Mouse (Mus musculus) heart, embryonic 14.5 days (tissue): ENCODE results near the gene Cacna1e. TPM values are rescaled to one million over a fixed set of nuclear protein-coding genes. Genes with fewer than 3 reads are reported as not detected.

Experiments
- ATAC-seq: fragments of 200-750 bp; cut with Nextera tagmentation; 2 replicates; pipeline ENCODE4 v1.8.0; 2017; ENCODE audit warnings: low read depth, moderate TSS enrichment; ENCODE audit not compliant: insufficient number of reproducible peaks, insufficient read depth, low FRiP score
- H3K27ac ChIP-seq, 2 experiments: fragments of 200-500 bp in 1 of 2; fragments of 300-500 bp in 1 of 2; sonication (generic) in 1 of 2; replicated peaks in 1 of 2; 2 replicates each; pipeline ENCODE4 v1.5.1; 2012 to 2014; ENCODE audit warnings: low read depth in 2 of 2, low read length in 2 of 2, control low read depth in 1 of 2, mild to moderate bottlenecking in 1 of 2, mixed read lengths in 1 of 2; ENCODE audit not compliant: control insufficient read depth in 1 of 2, insufficient read depth in 1 of 2
- H3K27me3 ChIP-seq: fragments of 300-500 bp; sonication (generic); 2 replicates; pipeline ENCODE4 v1.6.1; 2014; ENCODE audit warnings: mild to moderate bottlenecking, low read length, control low read depth; ENCODE audit not compliant: control insufficient read depth, insufficient read depth
- H3K36me3 ChIP-seq: fragments of 300-500 bp; sonication (generic); 2 replicates; pipeline ENCODE4 v1.6.1; 2014; ENCODE audit warnings: mild to moderate bottlenecking, control low read depth, low read length, mixed read lengths; ENCODE audit not compliant: control insufficient read depth, insufficient read depth
- H3K4me1 ChIP-seq, 2 experiments: fragments of 200-500 bp in 1 of 2; fragments of 300-500 bp in 1 of 2; sonication (generic) in 1 of 2; 2 replicates each; pipeline ENCODE4 v1.6.1; 2012 to 2014; ENCODE audit warnings: low read length in 2 of 2, control low read depth in 1 of 2, mixed read lengths in 1 of 2; ENCODE audit not compliant: control insufficient read depth in 2 of 2, insufficient read depth in 2 of 2
- H3K4me2 ChIP-seq: fragments of 300-500 bp; sonication (generic); 2 replicates; pipeline ENCODE4 v1.6.1; 2014; ENCODE audit warnings: mild to moderate bottlenecking, low read length
- H3K4me3 ChIP-seq, 2 experiments: fragments of 200-500 bp in 1 of 2; fragments of 300-500 bp in 1 of 2; sonication (generic) in 1 of 2; 2 replicates each; pipeline ENCODE4 v1.5.1; 2012 to 2014; ENCODE audit warnings: low read length in 2 of 2, mild to moderate bottlenecking in 2 of 2, control low read depth in 1 of 2, low read depth in 1 of 2, moderate library complexity in 1 of 2; ENCODE audit not compliant: control insufficient read depth in 1 of 2, insufficient read depth in 1 of 2
- H3K9ac ChIP-seq: fragments of 300-500 bp; sonication (generic); 2 replicates; pipeline ENCODE4 v1.6.1; 2014; ENCODE audit warnings: mild to moderate bottlenecking, low read length
- H3K9me3 ChIP-seq: fragments of 300-500 bp; sonication (generic); 2 replicates; pipeline ENCODE4 v1.6.1; 2016; ENCODE audit warnings: low read length, control low read depth; ENCODE audit not compliant: control insufficient read depth
- WGBS: fragments of 180-500 bp; shearing (Covaris S2); extraction: QIAGEN DNeasy Blood & Tissue Kit; methylation state at CpG from one replicate; pipeline ENCODE4 v1.1.7; 2014; 5-methylcytosine and 5-hydroxymethylcytosine counted together
- polyA plus RNA-seq: library from polyadenylated mRNA; unstranded; fragments of >200 nt; fragmentation: Nextera tagmentation; extraction: Ambion mirVana; gene quantifications from 2 replicates; pipeline ENCODE4 v1.2.1, GENCODE M21; 2014

Gene Cacna1e
- polyA plus RNA-seq, 1 experiment from 2014 or later = 0.22 TPM

GRCm38 (mm10) chr1:154784862-154785261 is 99.4 kb downstream of the Cacna1e start:
- no peak overlapping the region for H3K27ac ChIP-seq
- peaks cover 9% of the 10 kb centered on the region for H3K27me3 ChIP-seq
- WGBS = 21% methylated on average over 12 of the region's 12 CpGs
- peaks cover 5 to 12% of the 10 kb centered on the region in 2 experiments; a peak in 3 of 4 replicates for H3K4me1 ChIP-seq
- ATAC-seq = no peak
- H3K36me3 ChIP-seq = no peaks in the 10 kb centered on the region
- H3K9me3 ChIP-seq = no peaks in the 10 kb centered on the region
- H3K4me3 ChIP-seq = no peak overlapping the region
- peak overlapping the region; percentile 32; the same call in 1 of the 2 replicates for H3K4me2 ChIP-seq
- no peak overlapping the region for H3K9ac ChIP-seq

- ATAC-seq = no peak
Observed at GRCm38 (mm10) chr1:154783521-154783920, 100.8 kb downstream of the Cacna1e start.

GRCm38 (mm10) chr1:154779908-154780514 is 104.3 kb downstream of the Cacna1e start:
- no peak overlapping the region for H3K4me2 ChIP-seq
- 57% methylated on average over 11 of the region's 11 CpGs for WGBS
- H3K36me3 ChIP-seq = no peaks in the 10 kb centered on the region
- H3K27me3 ChIP-seq = no peaks in the 10 kb centered on the region; the same call in none of the 2 replicates
- ATAC-seq = no peak
- no peaks in the 10 kb centered on the region for H3K9me3 ChIP-seq
- H3K9ac ChIP-seq = no peak overlapping the region
- H3K4me1 ChIP-seq = peaks cover 2 to 6% of the 10 kb centered on the region in 2 experiments; a peak in 2 of 4 replicates
- H3K27ac ChIP-seq = no peak overlapping the region; a peak in 1 of 4 replicates
- H3K4me3 ChIP-seq = no peak overlapping the region

More at GRCm38 (mm10) chr1:154783521-154783920, 100.8 kb downstream of the Cacna1e start:
- Histone ChIP-seq H3K27me3 (peaks cover 9% of the 10 kb centered on the region), H3K4me3 (no peak overlapping the region), H3K4me1 (peaks cover 5 to 16% of the 10 kb centered on the region in 2 experiments; a peak in 3 of 4 replicates), H3K4me2 (no peak overlapping the region), H3K9ac (no peak overlapping the region), H3K9me3 (no peaks in the 10 kb centered on the region), H3K36me3 (no peaks in the 10 kb centered on the region), H3K27ac (no peak overlapping the region)
- WGBS = 63% methylated on average over 1 of the region's 1 CpGs

GRCm38 (mm10) chr1:154776344-154776743 is 108.0 kb downstream of the Cacna1e start:
- no peak overlapping the region for H3K4me2 ChIP-seq
- H3K4me3 ChIP-seq = no peak overlapping the region
- no peak for ATAC-seq
- no peak overlapping the region for H3K27ac ChIP-seq
- peaks cover 0 to 3% of the 10 kb centered on the region in 2 experiments; a peak in 1 of 4 replicates for H3K4me1 ChIP-seq
- H3K27me3 ChIP-seq = no peaks in the 10 kb centered on the region
- WGBS = 68% methylated on average over 4 of the region's 4 CpGs
- H3K9ac ChIP-seq = no peak overlapping the region
- H3K36me3 ChIP-seq = no peaks in the 10 kb centered on the region
- H3K9me3 ChIP-seq = 0 out of 2 replicates have a peak, but pooled peaks cover 2% of the 10 kb centered on the region

- no peak overlapping the region for H3K9ac ChIP-seq
Observed at GRCm38 (mm10) chr1:154774468-154774867, 109.8 kb downstream of the Cacna1e start.

GRCm38 (mm10) chr1:154771111-154771510 is 113.2 kb downstream of the Cacna1e start:
- Histone ChIP-seq H3K27ac (no peak overlapping the region), H3K27me3 (no peaks in the 10 kb centered on the region), H3K9me3 (0 out of 2 replicates have a peak, but pooled peaks cover 2% of the 10 kb centered on the region), H3K4me2 (no peak overlapping the region), H3K4me3 (no peak overlapping the region), H3K36me3 (no peaks in the 10 kb centered on the region), H3K4me1 (no peaks in the 10 kb centered on the region), H3K9ac (no peak overlapping the region)
- no peak for ATAC-seq

More at GRCm38 (mm10) chr1:154774468-154774867, 109.8 kb downstream of the Cacna1e start:
- Histone ChIP-seq H3K27me3 (no peaks in the 10 kb centered on the region), H3K4me3 (no peak overlapping the region), H3K36me3 (no peaks in the 10 kb centered on the region), H3K27ac (no peak overlapping the region), H3K4me1 (peaks cover 0 to 3% of the 10 kb centered on the region in 2 experiments; a peak in 1 of 4 replicates), H3K9me3 (0 out of 2 replicates have a peak, but pooled peaks cover 2% of the 10 kb centered on the region), H3K4me2 (no peak overlapping the region)
- WGBS = 82% methylated on average over 3 of the region's 3 CpGs
- ATAC-seq = no peak

- H3K36me3 ChIP-seq = no peaks in the 10 kb centered on the region
- H3K9ac ChIP-seq = no peak overlapping the region
- no peak overlapping the region for H3K4me3 ChIP-seq
- H3K9me3 ChIP-seq = 0 out of 2 replicates have a peak, but pooled peaks cover 2% of the 10 kb centered on the region
- WGBS = 61% methylated on average over 3 of the region's 3 CpGs
- H3K4me1 ChIP-seq = no peaks in the 10 kb centered on the region
- no peak for ATAC-seq
- H3K4me2 ChIP-seq = no peak overlapping the region
- H3K27ac ChIP-seq = no peak overlapping the region
- no peaks in the 10 kb centered on the region for H3K27me3 ChIP-seq
Observed at GRCm38 (mm10) chr1:154770542-154770941, 113.8 kb downstream of the Cacna1e start.
